Mouse (Mus musculus) kidney, adult 2 months (tissue): ENCODE results near the gene Shank2.
A peak's percentile ranks its signal among the peaks of the same experiment; 100 is the strongest.

Experiments used
- CTCF ChIP-seq: fragments of 200-500 bp; conservative IDR thresholded peaks from 2 replicates; pipeline ENCODE4 v1.5.1; 2011; ENCODE audit warnings: low read depth, mild to moderate bottlenecking, control low read depth, low read length, moderate library complexity, mixed read lengths; ENCODE audit not compliant: insufficient read depth, insufficient read length
- POLR2A ChIP-seq: fragments of 200-500 bp; IDR thresholded peaks from one replicate; pipeline ENCODE4 v1.6.1; 2011; ENCODE audit warnings: low read depth, low read length, control low read depth

- TF ChIP-seq POLR2A (no peak), CTCF (peak; percentile 64)
Observed at GRCm38 (mm10) chr7:143978741-143979371, 22.9 kb upstream of the Shank2 start.
